Mouse (Mus musculus) kidney, postnatal 0 days (tissue): ENCODE measurements around the gene Pitpnm2. TPM values are rescaled to one million over a fixed set of nuclear protein-coding genes. Genes with fewer than 3 reads are reported as not detected.

Experiments used
- ATAC-seq: fragments of 200-750 bp; cut with Nextera tagmentation; replicated peaks from 2 replicates; pipeline ENCODE4 v1.8.0; 2017; ENCODE audit warnings: low read depth, moderate number of reproducible peaks, moderate TSS enrichment, moderate library complexity; ENCODE audit not compliant: low FRiP score
- DNase-seq: peaks from one replicate; pipeline ENCODE4 v3.0.0-alpha.2; 2016; ENCODE audit warnings: low spot score
- H3K27ac ChIP-seq: fragments of 300-500 bp; sonication (generic); 2 replicates; pipeline ENCODE4 v1.5.1; 2014; ENCODE audit warnings: mild to moderate bottlenecking
- H3K27me3 ChIP-seq: fragments of 300-500 bp; sonication (generic); 2 replicates; pipeline ENCODE4 v1.6.1; 2014; ENCODE audit warnings: low read length, mixed read lengths; ENCODE audit not compliant: insufficient read depth
- H3K36me3 ChIP-seq: fragments of 300-500 bp; sonication (generic); 2 replicates; pipeline ENCODE4 v1.6.1; 2014; ENCODE audit warnings: low read length, mixed read lengths; ENCODE audit not compliant: insufficient read depth
- H3K4me1 ChIP-seq: fragments of 300-500 bp; sonication (generic); replicated peaks from 2 replicates; pipeline ENCODE4 v1.6.1; 2014; ENCODE audit warnings: antibody characterized with exemption, low read length, mixed read lengths; ENCODE audit not compliant: insufficient read depth
- H3K4me2 ChIP-seq: fragments of 300-500 bp; sonication (generic); 2 replicates; pipeline ENCODE4 v1.6.1; 2014; ENCODE audit warnings: mild to moderate bottlenecking, low read length, moderate library complexity, mixed read lengths
- H3K4me3 ChIP-seq: fragments of 300-500 bp; sonication (generic); replicated peaks from 2 replicates; pipeline ENCODE4 v1.5.1; 2014; ENCODE audit warnings: low read depth, low read length
- H3K9ac ChIP-seq: fragments of 300-500 bp; sonication (generic); 2 replicates; pipeline ENCODE4 v1.6.1; 2014; ENCODE audit warnings: low read depth, low read length
- H3K9me3 ChIP-seq: fragments of 300-500 bp; sonication (generic); replicated peaks from 2 replicates; pipeline ENCODE4 v1.6.1; 2016; ENCODE audit warnings: low read length, inconsistent platforms, mixed read lengths
- CTCF ChIP-seq: IDR thresholded peaks from 2 replicates; pipeline ENCODE4 v1.5.1; 2016; ENCODE audit warnings: antibody characterized with exemption, low read depth, mild to moderate bottlenecking, moderate library complexity
- WGBS: fragments of 180-500 bp; shearing (Covaris S2); extraction: QIAGEN DNeasy Blood & Tissue Kit; methylation state at CpG from one replicate; pipeline ENCODE4 v1.1.7; 2014; 5-methylcytosine and 5-hydroxymethylcytosine counted together
- polyA plus RNA-seq: library from polyadenylated mRNA; unstranded; fragments of >200 nt; fragmentation: Nextera tagmentation; extraction: Ambion mirVana; gene quantifications from 2 replicates; pipeline ENCODE4 v1.2.1, GENCODE M21; 2015

Pitpnm2 gene
- polyA plus RNA-seq, 1 experiment from 2014 or later: 3.1 TPM

GRCm38 (mm10) chr5:124206481-124207038 lies 43.0 kb downstream of the Pitpnm2 start:
- WGBS: 26% methylated on average over 13 of the region's 13 CpGs
- Histone ChIP-seq H3K27ac (peak overlapping the region; percentile 68; the same call in 1 of the 2 replicates), H3K4me1 (peaks cover 21% of the 10 kb centered on the region), H3K4me2 (no peak overlapping the region), H3K27me3 (no peaks in the 10 kb centered on the region), H3K9ac (no peak overlapping the region), H3K36me3 (no peaks in the 10 kb centered on the region), H3K9me3 (no peaks in the 10 kb centered on the region), H3K4me3 (no peak overlapping the region)
- TF ChIP-seq CTCF: no peak
- peak; percentile 79 for DNase-seq
- ATAC-seq: peak; percentile 61

DNA sequence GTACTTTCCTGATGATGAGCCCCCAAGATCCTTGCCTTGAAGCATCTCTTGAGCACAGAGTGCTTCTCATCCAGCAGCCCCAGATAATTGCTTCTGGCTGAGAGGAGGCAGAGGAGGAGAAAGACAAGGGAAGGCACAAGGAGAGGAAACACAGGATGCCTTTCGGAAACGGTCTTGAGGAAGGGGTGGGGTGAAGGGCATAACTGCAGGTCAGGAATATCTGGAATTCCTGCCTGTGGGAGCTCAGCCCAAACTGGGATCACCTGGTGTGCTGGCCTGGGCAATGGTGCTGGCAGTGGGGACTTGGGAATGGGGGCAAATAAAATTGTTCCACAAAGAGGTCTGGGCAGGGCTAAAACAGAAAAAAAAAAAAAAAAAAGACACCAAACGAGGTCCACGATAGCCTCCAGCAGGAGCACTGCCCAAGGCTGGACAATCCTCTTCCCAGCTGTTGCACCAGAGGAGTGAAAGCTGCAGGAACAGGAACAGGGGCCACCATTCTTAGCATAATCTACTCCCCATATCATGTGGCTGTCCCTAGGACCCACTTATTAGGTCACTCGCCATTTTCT lies 43.7 kb downstream of the Pitpnm2 start:
- no peaks in the 10 kb centered on the region for H3K27me3 ChIP-seq
- TF ChIP-seq CTCF: no peak
- ATAC-seq (no peak), DNase-seq (no peak)
- no peaks in the 10 kb centered on the region for H3K36me3 ChIP-seq
- WGBS: 37% methylated on average over 5 of the region's 5 CpGs
- peak overlapping the region; percentile 68; the same call in 1 of the 2 replicates for H3K27ac ChIP-seq
- no peak overlapping the region for H3K4me3 ChIP-seq
- H3K4me2 ChIP-seq: no peak overlapping the region
- H3K9ac ChIP-seq: no peak overlapping the region
- H3K4me1 ChIP-seq: peaks cover 21% of the 10 kb centered on the region
- H3K9me3 ChIP-seq: no peaks in the 10 kb centered on the region

- 73% methylated on average over 9 of the region's 9 CpGs for WGBS
- H3K4me3 ChIP-seq: no peak overlapping the region
- no peak for DNase-seq
These were observed 44.3 kb downstream of the Pitpnm2 start for GRCm38 (mm10) chr5:124205211-124205610.

GRCm38 (mm10) chr5:124204127-124204794 lies 45.3 kb downstream of the Pitpnm2 start:
- 91% methylated on average over 9 of the region's 9 CpGs for WGBS
- no peak overlapping the region for H3K4me3 ChIP-seq
- no peak for TF ChIP-seq CTCF
- H3K4me2 ChIP-seq: no peak overlapping the region
- no peak for ATAC-seq
- no peak for DNase-seq
- no peaks in the 10 kb centered on the region for H3K9me3 ChIP-seq
- H3K36me3 ChIP-seq: no peaks in the 10 kb centered on the region
- no peaks in the 10 kb centered on the region for H3K27me3 ChIP-seq
- H3K4me1 ChIP-seq: peaks cover 23% of the 10 kb centered on the region
- H3K9ac ChIP-seq: no peak overlapping the region
- H3K27ac ChIP-seq: no peak overlapping the region

More at GRCm38 (mm10) chr5:124205211-124205610, 44.3 kb downstream of the Pitpnm2 start:
- Histone ChIP-seq H3K9me3 (no peaks in the 10 kb centered on the region), H3K27ac (no peak overlapping the region), H3K27me3 (no peaks in the 10 kb centered on the region), H3K9ac (no peak overlapping the region), H3K36me3 (no peaks in the 10 kb centered on the region), H3K4me1 (peaks cover 21% of the 10 kb centered on the region), H3K4me2 (no peak overlapping the region)
- ATAC-seq: no peak
- no peak for TF ChIP-seq CTCF

- TF ChIP-seq CTCF: no peak
- Histone ChIP-seq H3K9ac (no peak overlapping the region), H3K4me2 (no peak overlapping the region), H3K36me3 (no peaks in the 10 kb centered on the region), H3K9me3 (no peaks in the 10 kb centered on the region), H3K4me3 (no peak overlapping the region), H3K27me3 (no peaks in the 10 kb centered on the region), H3K4me1 (peaks cover 23% of the 10 kb centered on the region), H3K27ac (0 out of 2 replicates have a peak overlapping the region, but pooled peaks have one; percentile 0)
- 68% methylated on average over 4 of the region's 4 CpGs for WGBS
- ATAC-seq (no peak), DNase-seq (no peak)
These were observed 46.3 kb downstream of the Pitpnm2 start for GRCm38 (mm10) chr5:124203251-124203650.

DNA sequence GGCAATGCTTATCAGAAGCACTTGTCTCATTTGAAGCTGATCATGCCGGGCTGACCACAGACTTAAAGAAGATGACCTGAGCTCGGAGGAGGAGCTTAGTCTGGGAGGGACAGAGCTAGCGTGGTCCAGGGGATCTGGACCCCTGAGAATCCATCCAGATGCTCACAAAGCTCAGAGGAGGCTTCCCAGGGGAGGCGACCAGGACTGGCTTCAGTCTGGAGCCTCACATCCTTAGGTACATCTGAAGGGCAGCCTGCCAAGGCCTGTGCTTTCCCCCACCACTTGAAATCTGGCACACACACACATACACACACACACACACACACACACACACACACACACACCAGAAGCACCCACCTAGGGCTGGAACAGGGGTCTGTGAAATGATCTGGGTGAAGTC lies 47.5 kb downstream of the Pitpnm2 start:
- peaks cover 21% of the 10 kb centered on the region for H3K4me1 ChIP-seq
- H3K27ac ChIP-seq: no peak overlapping the region
- H3K9me3 ChIP-seq: no peaks in the 10 kb centered on the region
- TF ChIP-seq CTCF: no peak
- WGBS: 69% methylated on average over 4 of the region's 4 CpGs
- no peak overlapping the region for H3K4me2 ChIP-seq
- H3K4me3 ChIP-seq: no peak overlapping the region
- ATAC-seq (no peak), DNase-seq (no peak)
- H3K9ac ChIP-seq: no peak overlapping the region
- no peaks in the 10 kb centered on the region for H3K36me3 ChIP-seq
- no peaks in the 10 kb centered on the region for H3K27me3 ChIP-seq
